Mouse (Mus musculus): Measurements from ENCODE around the gene Hist1h4b. TPM values are rescaled to one million over a fixed set of nuclear protein-coding genes. Genes with fewer than 3 reads are reported as not detected.
A peak's percentile ranks its signal among the peaks of the same experiment; 100 is the strongest.
"Not testable (repeated sequence)": the region's sequence is repeated elsewhere in the genome, so short reads cannot be mapped to it uniquely, and the experiment has no call there.

The Hist1h4b gene
- polyA plus RNA-seq, 1 experiment = 5.5 TPM

DNA sequence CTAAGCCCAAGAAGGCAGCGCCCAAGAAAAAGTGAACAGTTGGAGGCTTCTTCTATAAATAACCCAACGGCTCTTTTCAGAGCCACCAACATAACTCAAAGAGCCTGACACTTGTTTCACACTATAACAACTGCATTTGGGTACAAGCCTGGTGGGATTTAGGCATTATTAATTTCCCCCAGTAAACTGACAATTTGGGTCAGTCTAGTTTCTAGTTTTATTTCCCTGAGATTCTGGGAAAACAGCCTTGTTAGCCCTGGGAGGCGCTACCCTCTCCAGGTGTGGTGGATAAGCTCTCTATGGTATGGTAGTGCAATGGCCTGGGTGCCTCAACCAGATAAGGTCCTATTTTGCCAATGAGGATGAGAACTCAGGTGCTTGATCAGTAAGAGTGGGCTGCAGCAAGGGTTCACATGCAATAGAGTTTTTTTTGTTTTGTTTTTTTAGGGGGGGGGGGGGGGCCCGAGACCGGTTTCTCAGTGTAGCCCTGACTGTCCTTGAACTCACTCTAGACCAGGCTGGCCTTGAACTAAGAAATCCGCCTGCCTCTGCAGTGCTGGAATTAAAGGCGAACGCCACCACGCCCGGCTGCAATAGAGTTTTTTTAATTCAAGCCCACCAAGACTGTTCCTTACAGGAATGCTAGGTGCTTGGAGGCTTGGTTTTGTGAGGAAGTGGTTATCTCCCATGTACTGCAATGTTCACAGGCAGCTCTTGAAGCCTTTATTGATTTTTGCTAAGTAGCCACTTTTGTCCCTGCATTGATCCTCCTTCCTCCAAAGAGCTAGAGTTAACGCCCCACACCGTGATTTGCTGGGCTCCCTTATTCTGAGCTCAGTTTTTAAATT lies 7.7 kb downstream of the Hist1h4b start:
- Histone ChIP-seq H3K4me2 (ENCODE audit: low read depth) (peak overlapping the region; percentile 100), H3K27me3 (ENCODE audit: control insufficient read depth, insufficient read depth, insufficient read length) (no peaks in the 10 kb centered on the region), H3K4me3 (peak overlapping the region; percentile 29), H3K79me2 (ENCODE audit: control insufficient read depth, insufficient read depth) (no peaks in the 10 kb centered on the region), H3ac (ENCODE audit: control insufficient read depth, insufficient read length) (no peak overlapping the region), H3K36me3 (ENCODE audit: control insufficient read depth, insufficient read depth) (no peaks in the 10 kb centered on the region)
- no peak for TF ChIP-seq SRF (IDR thresholded peaks at IDR 0.05; ENCODE audit: control insufficient read depth, insufficient read length, low read depth)
- TF ChIP-seq CEBPB (IDR thresholded peaks at IDR 0.05; ENCODE audit: insufficient read depth, poor library complexity, severe bottlenecking) = no peak
- no peak for TF ChIP-seq REST (IDR thresholded peaks at IDR 0.05; ENCODE audit: insufficient read depth, insufficient read length)
- TF ChIP-seq TCF12 (IDR thresholded peaks at IDR 0.05; ENCODE audit: insufficient read depth, poor library complexity, severe bottlenecking) = no peak
- no peak for TF ChIP-seq TCF3 (IDR thresholded peaks at IDR 0.05; ENCODE audit: insufficient read length, low read depth)
- peak; percentile 6 for TF ChIP-seq POLR2A (IDR thresholded peaks at IDR 0.05; ENCODE audit: insufficient read length, low read depth)
- TF ChIP-seq USF1 (IDR thresholded peaks at IDR 0.05; ENCODE audit: low read depth) = no peak
- peak; percentile 67 for TF ChIP-seq POLR2AphosphoS2 (IDR thresholded peaks at IDR 0.05; ENCODE audit: insufficient read length, low read depth)

- no peaks in the 10 kb centered on the region for H3K79me2 ChIP-seq (ENCODE audit: control insufficient read depth, insufficient read depth)
These were observed 8.3 kb downstream of the Hist1h4b start for GRCm38 (mm10) chr13:23765172-23765513.

DNA sequence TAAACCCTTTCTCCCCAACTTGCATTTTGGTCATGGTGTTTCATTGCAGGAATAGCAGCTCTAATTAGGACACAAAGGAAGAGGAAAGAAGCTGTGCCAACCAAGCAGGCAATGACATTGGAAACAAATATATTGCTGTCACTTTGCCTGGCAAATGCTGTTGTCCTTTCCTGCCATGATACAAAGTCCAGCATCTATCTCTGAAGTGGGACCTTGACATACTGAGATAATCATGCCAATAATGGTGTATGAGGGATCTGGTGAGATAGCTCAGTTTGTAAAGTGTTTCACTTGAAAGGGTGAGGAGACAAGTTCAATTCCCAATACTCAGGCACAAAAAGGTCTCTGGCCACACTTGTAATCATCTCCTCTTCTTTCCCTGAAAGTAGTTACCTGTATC lies 10.0 kb downstream of the Hist1h4b start:
- TF ChIP-seq TCF3 (IDR thresholded peaks at IDR 0.05; ENCODE audit: insufficient read length, low read depth) (no peak), MAX (IDR thresholded peaks at IDR 0.05; ENCODE audit: low read depth) (no peak), SRF (IDR thresholded peaks at IDR 0.05; ENCODE audit: control insufficient read depth, insufficient read length, low read depth) (no peak), MYOD1 (IDR thresholded peaks at IDR 0.05; ENCODE audit: control insufficient read depth in 1 of 3, insufficient read length in 2 of 3, low read depth in 2 of 3) (no peak)
- Histone ChIP-seq H3K4me3 (no peak overlapping the region), H3K79me2 (ENCODE audit: control insufficient read depth, insufficient read depth) (no peaks in the 10 kb centered on the region), H3ac (ENCODE audit: control insufficient read depth, insufficient read length) (no peak overlapping the region), H3K36me3 (ENCODE audit: control insufficient read depth, insufficient read depth) (no peaks in the 10 kb centered on the region), H3K4me2 (ENCODE audit: low read depth) (no peak overlapping the region), H3K27me3 (ENCODE audit: control insufficient read depth, insufficient read depth, insufficient read length) (no peaks in the 10 kb centered on the region)

More at GRCm38 (mm10) chr13:23765172-23765513, 8.3 kb downstream of the Hist1h4b start:
- H3K27me3 ChIP-seq (ENCODE audit: control insufficient read depth, insufficient read depth, insufficient read length) = no peaks in the 10 kb centered on the region
- peak overlapping the region; percentile 29 for H3K4me3 ChIP-seq
- TF ChIP-seq MYOD1 (IDR thresholded peaks at IDR 0.05; ENCODE audit: control insufficient read depth in 1 of 3, insufficient read length in 2 of 3, low read depth in 2 of 3) = no peak
- no peak for TF ChIP-seq POLR2AphosphoS2 (IDR thresholded peaks at IDR 0.05; ENCODE audit: insufficient read length, low read depth)
- no peak for TF ChIP-seq TCF3 (IDR thresholded peaks at IDR 0.05; ENCODE audit: insufficient read length, low read depth)
- no peak overlapping the region for H3K4me2 ChIP-seq (ENCODE audit: low read depth)
- no peaks in the 10 kb centered on the region for H3K36me3 ChIP-seq (ENCODE audit: control insufficient read depth, insufficient read depth)
- no peak overlapping the region for H3ac ChIP-seq (ENCODE audit: control insufficient read depth, insufficient read length)

GRCm38 (mm10) chr13:23768834-23769397 lies 12.1 kb downstream of the Hist1h4b start:
- no peak overlapping the region for H3ac ChIP-seq (ENCODE audit: control insufficient read depth, insufficient read length)
- H3K27me3 ChIP-seq (ENCODE audit: control insufficient read depth, insufficient read depth, insufficient read length) = no peaks in the 10 kb centered on the region
- TF ChIP-seq SRF (IDR thresholded peaks at IDR 0.05; ENCODE audit: control insufficient read depth, insufficient read length, low read depth) = no peak
- TF ChIP-seq USF1 (IDR thresholded peaks at IDR 0.05; ENCODE audit: low read depth) = no peak
- no peak for TF ChIP-seq POLR2AphosphoS2 (IDR thresholded peaks at IDR 0.05; ENCODE audit: insufficient read length, low read depth)
- TF ChIP-seq MAX (IDR thresholded peaks at IDR 0.05; ENCODE audit: low read depth) = no peak
- TF ChIP-seq POLR2A (IDR thresholded peaks at IDR 0.05; ENCODE audit: insufficient read length, low read depth) = no peak
- no peak for TF ChIP-seq TCF3 (IDR thresholded peaks at IDR 0.05; ENCODE audit: insufficient read length, low read depth)
- TF ChIP-seq E2F4 (IDR thresholded peaks at IDR 0.05; ENCODE audit: insufficient read depth) = no peak
- no peak overlapping the region for H3K4me3 ChIP-seq
- no peaks in the 10 kb centered on the region for H3K36me3 ChIP-seq (ENCODE audit: control insufficient read depth, insufficient read depth)
- no peaks in the 10 kb centered on the region for H3K79me2 ChIP-seq (ENCODE audit: control insufficient read depth, insufficient read depth)
- H3K4me2 ChIP-seq (ENCODE audit: low read depth) = no peak overlapping the region

DNA sequence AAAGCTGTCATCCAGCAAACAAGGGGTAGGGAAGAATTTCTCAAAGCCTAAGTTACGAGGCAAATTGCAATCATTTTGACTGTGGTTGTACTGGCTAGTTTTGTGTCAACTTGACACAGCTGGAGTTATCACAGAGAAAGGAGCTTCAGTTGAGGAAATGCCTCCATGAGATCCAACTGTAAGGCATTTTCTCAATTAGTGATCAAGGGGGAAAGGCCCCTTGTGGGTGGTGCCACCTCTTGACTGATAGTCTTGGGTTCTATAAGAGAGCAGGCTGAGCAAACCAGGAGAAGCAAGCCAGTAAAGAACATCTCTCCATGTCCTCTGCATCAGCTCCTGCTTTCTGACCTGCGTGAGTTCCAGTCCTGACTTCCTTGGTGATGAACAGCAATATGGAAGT lies 12.8 kb downstream of the Hist1h4b start, which contains the start of gene Trim38:
Trim38 (plus strand) TSS at position 301 of the 400 bp plus-strand sequence.
- H3K4me3 ChIP-seq; H3K79me2 ChIP-seq (ENCODE audit: control insufficient read depth, insufficient read depth); H3ac ChIP-seq (ENCODE audit: control insufficient read depth, insufficient read length); H3K27me3 ChIP-seq (ENCODE audit: control insufficient read depth, insufficient read depth, insufficient read length); H3K36me3 ChIP-seq (ENCODE audit: control insufficient read depth, insufficient read depth); H3K4me2 ChIP-seq (ENCODE audit: low read depth): not testable (repeated sequence)

Data from myocyte (in vitro differentiated cells).